Comparison of ENCODE assay signal across 14 mouse cellular contexts in the genomic region with DNA sequence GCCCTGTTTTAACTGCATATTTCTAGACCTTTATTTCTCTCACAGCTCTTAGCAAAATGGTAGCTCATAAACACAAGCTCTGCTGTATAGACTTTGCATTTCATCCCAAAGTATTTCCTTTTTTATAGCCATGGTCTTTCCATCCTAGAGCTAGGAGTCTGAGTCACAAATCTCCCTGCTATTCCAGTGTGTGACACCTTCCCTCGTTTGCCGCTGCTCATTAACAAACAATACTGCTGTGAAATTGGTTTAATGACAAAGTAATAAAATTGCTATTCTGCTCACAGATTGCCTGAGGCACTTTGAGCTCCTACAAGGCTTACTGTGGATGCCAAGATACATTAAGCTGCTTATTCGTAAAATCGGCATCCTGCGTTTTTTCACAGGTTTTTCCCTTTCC.
A peak's percentile ranks its signal among the peaks of the same experiment; 100 is the strongest.
DNase-seq lines count a peak whose midpoint lies in the region; ATAC-seq and TF ChIP-seq lines count a peak whose summit lies in the region.
"Had no signal": no experiment of that assay in that cellular context is flagged by ENCODE, and none has a peak within 500 bp of the region (broad histone marks: within the 10 kb centered on the region; RNA-seq: fewer than 3 reads in every experiment).

No protein-coding gene starts in this region.

- no peak for ATAC-seq in monocyte, adult 5-6 weeks (replicated peaks; ENCODE audit: insufficient number of reproducible peaks, low FRiP score, low TSS enrichment, poor library complexity, severe bottlenecking)

- peaks cover 11% of the 10 kb centered on the region for H3K4me1 ChIP-seq in olfactory bulb, adult 2 months (ENCODE audit: control insufficient read depth, insufficient read depth, low read length)

- no peak for TF ChIP-seq CTCF in olfactory bulb, adult 2 months (IDR thresholded peaks at IDR 0.05; ENCODE audit: insufficient read depth, low read depth, low read length)

- TF ChIP-seq POLR2A in olfactory bulb, adult 2 months (IDR thresholded peaks at IDR 0.05; ENCODE audit: insufficient read depth, low read depth, low read length) = no peak

- H3K27ac ChIP-seq in olfactory bulb, adult 2 months (ENCODE audit: insufficient read depth, low read depth, low read length) = peak overlapping the region; percentile 79
- H3K27ac ChIP-seq: stomach, embryonic 15.5 days had no signal

- peak; percentile 16 to 29 for DNase-seq in frontal cortex, postnatal 36 days (ENCODE audit: low spot score in 2 of 2)
- no peak for DNase-seq in frontal cortex, postnatal 10 days (ENCODE audit: low spot score in 2 of 2)
- DNase-seq in retina, postnatal 1 day = peak; percentile 43
- DNase-seq in retina, embryonic 14.5 days (ENCODE audit: low spot score) = no peak
- peak; percentile 86 for DNase-seq in hindlimb bud, embryonic 11.5 days (ENCODE audit: extremely low spot score, low read depth, low spot score)
- no peak for DNase-seq in right cerebral cortex, postnatal 25 days
- DNase-seq: kidney, adult 2 months; layer of hippocampus, adult 9-11 months; lung, postnatal 14 days; right cerebral cortex, postnatal 14 days had no signal

- H3K4me3 ChIP-seq in olfactory bulb, adult 2 months (ENCODE audit: insufficient read depth, low read depth, low read length) = no peak overlapping the region
- H3K4me3 ChIP-seq: erythroblast, embryonic 14.5 days; stomach, embryonic 15.5 days had no signal

- 18% methylated on average over 5 of the region's 5 CpGs for WGBS in olfactory bulb, adult 2 months

Comparison
In these comparisons a context has a peak if more than half of its experiments do, and no peak if none do; other contexts are left out.
1. DNase-seq: peak in frontal cortex, postnatal 36 days (2 of 2), retina, postnatal 1 day (single experiment) and hindlimb bud, embryonic 11.5 days (single experiment); none in frontal cortex, postnatal 10 days (0 of 2), retina, embryonic 14.5 days (single experiment) and right cerebral cortex, postnatal 25 days (single experiment).